Mouse (Mus musculus): ENCODE results near the gene Anapc11.

The Anapc11 gene

DNA sequence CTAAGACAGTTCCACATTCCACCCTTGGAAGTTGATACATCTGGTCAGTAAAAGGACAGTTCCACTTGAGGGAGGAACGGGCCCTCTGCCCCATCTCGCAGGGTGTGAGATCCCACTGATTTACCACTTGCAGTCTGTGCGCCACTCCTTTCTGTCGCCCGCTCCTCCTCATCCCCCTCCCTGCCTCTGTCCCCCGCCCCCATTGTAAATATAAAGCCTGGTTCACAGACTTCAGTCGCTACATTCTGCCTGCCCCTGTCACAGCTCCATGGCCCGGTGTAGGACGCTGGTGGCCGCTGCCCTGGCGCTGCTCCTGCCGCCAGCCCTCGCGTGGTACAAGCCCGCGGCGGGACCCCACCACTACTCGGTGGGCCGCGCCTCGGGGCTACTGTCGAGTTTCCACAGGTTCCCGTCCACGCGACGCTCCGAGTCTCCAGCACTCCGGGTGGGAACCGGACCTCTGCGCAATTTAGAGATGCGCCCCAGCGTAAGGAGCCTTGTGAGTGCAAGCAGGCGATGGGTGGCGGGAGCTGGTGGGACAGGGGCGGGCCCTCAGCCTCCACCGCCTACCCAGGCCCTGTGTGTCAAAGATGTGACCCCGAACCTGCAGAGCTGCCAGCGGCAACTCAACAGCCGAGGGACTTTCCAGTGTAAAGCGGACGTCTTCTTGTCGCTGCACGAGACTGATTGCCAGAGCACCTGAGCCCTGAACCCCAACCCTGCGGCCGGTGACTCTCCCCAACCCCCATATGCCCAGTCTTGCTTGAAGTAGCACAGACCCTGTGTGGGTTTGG lies 10.2 kb downstream of the Anapc11 start, which contains the start of gene Npb:
TSS of gene Npb (plus strand) at position 237 of the 794 bp plus-strand sequence.
- DNase-seq: peak; percentile 35

GRCm38 (mm10) chr11:120609250-120609649 lies 11.0 kb downstream of the Anapc11 start:
- DNase-seq: peak; percentile 61

DNA sequence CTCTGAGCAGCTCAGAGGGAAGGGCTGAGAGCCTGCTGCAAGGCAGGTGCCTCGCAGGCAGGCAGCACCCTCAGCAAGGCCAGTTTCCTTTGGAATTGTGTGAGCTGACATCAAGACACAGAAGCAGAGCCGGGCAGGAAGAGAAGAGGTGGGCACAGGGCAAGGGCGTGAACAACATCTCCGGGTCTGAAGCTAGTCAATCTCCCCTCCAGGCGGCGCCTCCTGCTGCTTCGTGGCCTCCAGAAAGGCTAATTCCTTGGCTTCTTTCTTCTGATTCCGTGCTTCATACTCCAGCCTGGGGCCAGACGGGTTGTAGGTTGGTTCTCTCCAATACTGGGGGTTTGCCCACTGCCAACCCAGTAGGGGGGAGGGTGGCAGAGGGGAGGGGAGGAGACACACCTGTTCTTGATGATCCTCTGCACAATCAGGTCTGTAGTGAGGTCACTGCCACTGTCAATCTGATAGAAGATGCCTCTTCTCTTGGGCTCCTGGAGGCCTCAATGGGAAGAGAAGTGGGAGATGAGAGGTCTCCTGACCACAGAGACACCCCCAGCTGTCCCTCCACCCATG lies 12.3 kb downstream of the Anapc11 start:
- no peak for DNase-seq

DNA sequence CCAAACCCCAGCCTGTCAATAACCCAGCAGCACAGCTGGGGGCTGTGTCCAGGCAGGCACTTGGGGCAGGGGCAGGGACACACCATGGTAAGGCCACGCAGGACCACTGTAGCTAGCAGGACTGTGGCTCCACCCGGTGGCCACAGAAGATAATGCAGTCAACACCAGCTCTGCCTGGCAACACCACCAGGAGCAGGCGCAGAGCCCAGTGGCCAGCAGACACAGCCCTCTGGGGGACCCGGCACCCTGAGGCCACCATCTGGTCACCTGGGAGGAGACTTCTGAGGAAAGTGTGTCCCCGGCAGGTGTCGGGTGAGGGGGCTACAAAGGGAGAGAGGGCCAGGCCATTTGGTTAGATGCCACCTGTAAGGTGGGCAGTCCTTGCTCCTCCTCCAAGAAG lies 14.5 kb downstream of the Anapc11 start:
- DNase-seq: peak; percentile 87

DNA sequence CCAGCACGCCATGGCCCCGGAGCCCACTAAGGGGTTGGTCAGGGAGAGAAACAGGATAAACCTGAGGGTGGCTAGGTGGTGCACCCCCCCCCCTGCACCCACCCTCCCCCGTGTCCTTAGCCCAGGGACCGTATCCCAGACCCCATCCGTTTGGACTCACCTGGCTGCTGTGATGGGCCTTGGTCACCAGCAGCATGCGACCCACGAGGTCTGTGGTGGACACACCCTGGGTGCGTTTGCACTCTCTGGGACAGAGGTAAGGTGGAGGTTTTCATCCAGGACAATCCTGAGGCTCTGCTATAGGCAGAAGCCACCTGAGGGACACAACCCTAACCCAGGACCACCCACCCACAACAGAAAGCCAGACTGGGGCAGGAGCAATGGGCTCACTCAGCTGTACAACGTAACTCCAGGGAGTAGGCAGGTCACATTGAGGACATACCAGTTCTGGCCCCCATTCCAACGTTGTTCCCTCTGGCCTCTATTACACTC lies 15.3 kb downstream of the Anapc11 start:
- no peak for DNase-seq

DNA sequence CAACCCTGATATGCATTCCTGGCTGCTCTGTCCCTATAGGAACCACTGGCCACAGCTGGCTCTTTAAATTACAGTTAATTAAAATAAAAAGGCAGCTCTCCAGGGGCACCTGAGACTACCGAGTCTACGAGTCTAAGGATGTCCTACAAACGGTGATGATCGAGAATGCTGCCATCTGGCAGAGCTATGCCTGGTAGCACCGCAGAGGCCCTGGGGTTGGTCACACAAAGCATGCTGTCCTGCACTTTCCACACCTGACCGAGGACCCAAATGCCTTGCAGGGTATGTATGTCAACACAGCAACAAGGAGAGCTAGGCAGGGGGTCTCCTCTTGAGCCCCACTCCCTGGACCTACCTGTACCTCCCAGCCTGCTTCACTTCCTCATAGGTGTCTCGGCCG lies 15.8 kb downstream of the Anapc11 start:
- DNase-seq: no peak

- no peak for DNase-seq
Measured at GRCm38 (mm10) chr11:120615167-120615566, 16.9 kb downstream of the Anapc11 start.

DNA sequence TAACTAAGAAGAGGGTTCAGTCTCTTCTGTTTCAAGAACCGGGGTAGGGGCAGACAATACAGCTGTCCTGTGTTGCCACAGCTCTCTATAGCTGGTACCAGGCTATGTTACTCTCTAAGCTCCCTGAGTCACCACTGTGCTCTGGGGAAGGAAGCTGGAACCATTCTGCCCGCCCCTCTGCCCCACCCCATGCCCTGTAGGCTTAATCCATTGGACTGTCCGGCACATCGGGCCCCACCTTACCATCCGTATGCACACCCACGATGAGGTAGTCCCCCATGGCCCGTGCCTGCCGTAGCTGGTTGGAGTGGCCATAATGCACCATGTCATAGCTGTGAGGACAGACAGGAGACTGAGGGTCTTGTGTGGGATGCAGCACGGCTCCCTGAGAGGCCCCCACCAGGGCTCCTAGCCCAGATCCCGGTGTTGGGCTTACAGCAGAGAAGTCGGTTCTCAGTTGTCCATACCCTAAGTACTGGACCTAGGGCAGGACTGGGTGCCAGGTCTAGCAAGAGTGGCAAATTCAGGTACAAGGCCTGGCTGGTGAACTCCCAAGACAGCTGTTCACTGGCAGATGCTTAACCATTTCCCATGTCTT lies 17.5 kb downstream of the Anapc11 start:
- DNase-seq: no peak

DNA sequence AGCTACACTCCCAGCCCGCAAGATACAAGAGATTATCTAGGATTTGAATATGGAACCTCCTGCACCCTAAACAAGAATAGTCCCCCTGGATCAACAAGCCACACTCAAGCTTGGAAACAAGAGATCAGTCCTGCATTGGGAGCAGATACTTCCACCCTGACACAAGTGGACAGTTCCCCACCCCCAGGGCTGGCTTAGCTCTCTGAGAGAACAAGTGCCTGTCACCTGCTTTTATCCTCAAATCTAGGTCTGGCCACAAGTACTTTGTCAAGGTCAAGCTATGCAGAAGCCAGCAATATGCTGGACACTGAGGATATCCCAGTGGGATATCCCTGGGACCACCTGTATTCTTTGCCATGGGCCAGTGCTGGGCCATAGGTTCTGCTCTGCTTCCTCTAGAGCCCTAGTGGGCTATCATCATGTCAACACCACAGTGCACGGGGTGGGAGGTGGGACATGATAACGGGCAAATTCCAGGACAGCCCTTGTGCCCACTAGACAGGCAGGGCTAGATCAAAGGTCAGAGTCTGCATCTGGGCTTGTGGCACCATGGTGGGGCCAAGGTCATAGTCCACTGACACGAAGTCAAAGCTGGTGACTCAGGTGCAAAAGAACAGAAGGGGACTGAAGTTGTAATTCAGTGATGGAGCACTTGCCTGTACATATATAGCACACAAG lies 18.5 kb downstream of the Anapc11 start:
- DNase-seq: peak; percentile 55

DNA sequence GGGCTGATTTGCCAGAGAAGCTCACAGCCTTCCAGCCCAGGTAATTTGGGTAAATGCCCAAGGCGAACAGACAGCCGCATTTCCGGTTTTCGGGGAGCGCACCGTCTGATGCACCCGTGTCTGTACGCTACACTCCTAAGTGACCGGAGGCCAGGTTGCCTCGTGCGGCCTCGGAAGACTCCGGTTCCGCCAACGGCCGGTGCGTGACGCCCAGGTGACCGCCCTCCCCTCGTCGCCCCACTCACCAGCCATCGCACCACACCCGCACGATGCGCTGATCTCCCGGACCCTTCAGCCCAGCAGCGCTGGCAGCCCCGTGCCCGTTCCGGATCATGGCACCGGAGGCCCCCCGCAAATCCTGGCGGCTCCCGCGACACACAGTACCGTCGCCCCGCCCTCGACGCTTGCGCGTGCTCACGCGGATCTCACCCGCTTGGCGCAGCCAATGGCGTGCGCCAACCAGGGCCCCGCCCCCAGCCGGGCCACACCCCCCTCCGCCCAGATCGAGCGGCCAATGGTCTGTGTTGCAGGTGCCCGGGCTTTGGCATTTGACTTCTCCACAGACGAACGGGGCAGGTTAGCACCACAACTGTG lies 19.4 kb downstream of the Anapc11 start, which contains the start of gene Pcyt2:
TSS of gene Pcyt2 (minus strand) at position 418 of the 594 bp plus-strand sequence.
- DNase-seq: peak; percentile 96

DNA sequence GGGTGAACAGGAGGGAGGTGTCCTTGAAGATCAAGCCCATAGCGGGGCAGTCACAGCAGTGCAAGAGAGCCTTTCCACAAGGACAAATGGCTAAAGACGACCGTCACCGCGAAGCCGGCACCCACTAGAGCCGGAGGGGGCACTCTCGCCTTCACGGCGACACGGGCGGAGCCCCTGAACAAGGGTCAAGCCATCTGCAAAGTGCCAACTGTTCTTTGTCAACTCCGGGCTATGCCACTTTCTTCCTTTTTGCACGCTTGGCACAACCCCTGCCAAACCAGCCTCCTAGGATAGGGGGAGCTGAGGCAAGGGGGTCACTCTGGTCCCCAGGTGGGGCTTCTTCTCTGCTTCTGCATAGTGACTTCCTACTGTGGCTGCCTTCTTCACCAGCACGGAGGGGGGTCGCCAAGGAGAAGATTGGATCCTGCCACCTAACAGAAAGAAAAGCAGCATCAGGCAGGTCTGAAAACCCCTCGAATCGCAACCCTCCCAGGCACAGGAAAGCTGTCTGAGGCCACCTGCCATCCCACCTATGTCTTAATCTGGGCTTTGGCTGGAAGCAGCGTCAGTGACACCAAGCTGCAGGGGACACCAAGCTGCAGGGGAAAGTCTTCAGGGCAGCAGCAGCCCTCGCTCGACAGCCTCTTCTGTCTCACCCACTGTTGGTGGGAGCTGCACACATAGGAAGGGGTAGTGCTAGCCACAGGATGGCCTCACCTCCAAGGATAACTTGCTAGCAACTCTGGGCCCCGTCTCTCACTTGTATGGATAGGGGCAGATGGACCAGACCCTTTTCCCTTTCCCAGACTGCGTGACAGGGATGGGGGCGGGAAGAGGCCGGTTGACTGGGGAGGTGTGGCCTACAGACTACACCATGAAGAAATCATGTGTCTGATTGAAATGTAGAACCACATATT lies 20.7 kb downstream of the Anapc11 start:
- peak; percentile 26 for DNase-seq

DNA sequence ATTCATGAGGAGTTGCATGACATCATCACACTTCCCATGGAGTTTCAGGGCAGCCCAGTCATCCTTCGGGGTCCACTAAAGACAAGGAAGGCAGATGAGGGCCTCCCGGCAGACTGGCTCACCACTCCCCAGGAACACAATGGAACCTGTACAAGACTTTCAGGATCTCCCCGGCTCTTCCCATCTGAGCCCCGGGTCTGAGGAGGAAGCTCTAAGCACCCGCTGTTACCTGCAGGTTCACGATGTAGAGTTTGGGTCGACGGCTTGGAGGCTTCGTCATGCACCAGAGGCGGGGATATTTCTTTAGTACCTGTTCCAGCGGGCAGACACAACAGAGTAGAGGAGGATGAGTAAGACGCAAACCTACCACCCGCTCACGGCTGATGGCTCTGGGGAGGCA lies 22.0 kb downstream of the Anapc11 start:
- no peak for DNase-seq

- DNase-seq: no peak
Measured at GRCm38 (mm10) chr11:120622805-120623204, 24.6 kb downstream of the Anapc11 start.

GRCm38 (mm10) chr11:120623961-120624679 lies 25.9 kb downstream of the Anapc11 start:
- peak; percentile 86 for DNase-seq

GRCm38 (mm10) chr11:120624680-120625111 lies 26.5 kb downstream of the Anapc11 start:
- DNase-seq: peak; percentile 94

DNA sequence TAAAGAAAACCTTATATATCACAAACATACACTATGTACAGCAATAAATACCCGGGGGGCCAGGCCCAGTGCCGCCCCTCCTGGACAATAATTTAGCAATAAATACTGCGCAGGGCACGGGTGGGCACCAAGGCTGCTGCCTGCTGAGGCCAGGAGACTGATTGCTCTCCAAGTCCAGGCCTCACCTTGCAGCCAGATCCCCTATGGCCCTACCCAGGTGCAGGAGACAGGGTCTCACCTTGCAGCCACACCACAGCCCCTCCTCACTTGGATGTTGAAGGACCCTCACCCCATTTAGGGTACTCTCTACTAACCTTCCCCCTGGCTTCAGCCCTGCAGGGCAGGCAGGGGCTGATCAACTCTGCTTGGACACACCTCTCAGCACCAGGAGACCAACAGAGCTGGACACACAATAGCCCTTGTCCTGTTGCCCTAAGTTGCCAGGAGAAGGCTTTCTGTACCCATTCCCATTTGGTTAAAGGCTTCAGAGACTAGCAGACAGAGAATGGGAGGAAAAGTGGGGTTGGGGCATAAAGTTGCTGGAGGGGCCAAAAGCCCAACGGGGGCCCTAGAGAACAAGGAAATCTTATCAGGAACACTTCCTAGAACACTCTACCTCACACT lies 27.0 kb downstream of the Anapc11 start, which contains the start of gene Sirt7:
TSS of gene Sirt7 (minus strand) at position 89 of the 624 bp plus-strand sequence.
- DNase-seq: no peak

DNA sequence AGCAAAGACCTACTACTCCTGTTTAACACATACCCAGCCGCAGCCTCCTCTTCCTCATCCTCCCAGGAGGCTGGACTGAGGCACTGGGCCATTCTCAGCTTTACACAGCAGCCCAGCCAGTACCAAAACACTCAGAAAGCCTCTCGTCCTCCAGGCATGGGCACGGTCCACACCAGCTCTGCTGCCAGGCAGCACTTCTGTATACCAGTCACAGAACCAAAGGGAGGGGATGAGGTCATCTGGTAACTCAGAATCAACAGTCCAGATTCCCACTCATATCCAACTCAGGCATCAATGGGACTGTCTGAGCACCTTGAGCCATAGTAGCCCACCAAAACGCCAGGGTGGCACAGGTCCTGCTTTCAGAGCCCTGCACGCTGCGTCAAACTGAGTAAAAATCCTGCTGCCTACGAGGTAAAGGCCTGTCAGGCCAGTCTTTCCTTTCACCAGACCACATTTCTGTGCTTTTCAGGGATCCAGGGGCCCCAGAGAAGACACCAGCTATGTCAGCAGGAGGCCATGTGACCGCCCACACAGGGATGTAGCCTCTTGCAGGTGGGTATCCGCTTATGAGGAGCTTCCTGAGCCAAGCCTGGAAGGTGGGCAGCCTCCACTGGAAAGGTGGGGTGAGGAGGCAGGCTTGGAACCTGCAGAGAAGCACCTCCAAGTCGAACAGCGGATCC lies 28.7 kb downstream of the Anapc11 start:
- DNase-seq: peak; percentile 9

DNA sequence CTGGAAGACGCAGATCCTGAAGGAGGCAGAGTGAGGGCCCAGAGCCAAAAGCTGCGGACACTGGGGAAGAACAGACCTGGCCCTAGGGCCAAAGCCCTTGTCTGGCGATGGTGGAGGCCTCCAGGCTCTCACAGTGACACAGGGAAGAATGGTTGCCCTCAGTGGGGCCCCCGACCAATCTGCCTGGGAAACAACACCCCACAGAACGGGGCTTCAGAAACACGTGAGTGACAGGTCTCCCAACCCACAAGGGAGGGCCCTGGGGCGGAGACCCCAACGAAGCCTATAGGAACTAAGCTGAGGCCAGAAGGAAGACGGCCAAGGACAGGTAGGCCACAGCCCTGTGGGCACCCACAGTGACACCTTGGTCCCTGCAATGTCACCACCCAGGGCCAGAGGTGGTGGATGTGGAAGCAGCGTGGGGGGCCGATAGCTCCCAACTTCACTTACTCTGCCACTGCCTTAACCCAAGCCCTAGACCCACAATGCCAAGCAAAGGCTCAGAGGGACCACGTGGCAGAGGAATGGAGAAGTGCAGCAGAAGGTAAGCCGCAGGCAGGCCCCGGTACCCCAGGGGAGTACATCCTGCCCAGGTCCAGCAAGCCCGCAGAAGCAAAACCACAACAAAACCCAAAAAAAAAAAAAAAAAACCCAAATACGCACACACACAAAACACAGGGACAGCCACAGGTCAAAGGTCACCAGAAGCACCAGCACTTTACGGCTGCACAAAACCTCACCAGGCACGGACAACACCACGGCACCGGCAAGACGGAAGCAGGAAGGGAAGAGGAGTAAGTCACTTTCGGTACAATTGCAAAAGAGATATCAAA lies 29.5 kb downstream of the Anapc11 start:
- peak; percentile 30 for DNase-seq

All from kidney, postnatal 10 days (tissue).